Mouse (Mus musculus) right cerebral cortex, adult 2 months (tissue): ENCODE results near the gene Kdm5b.

Experiments
- DNase-seq, 2 experiments: peaks; one replicate each; pipeline ENCODE4 v3.0.0; 2021 to 2022; ENCODE audit warnings: low spot score in 2 of 2

The Kdm5b gene

DNA sequence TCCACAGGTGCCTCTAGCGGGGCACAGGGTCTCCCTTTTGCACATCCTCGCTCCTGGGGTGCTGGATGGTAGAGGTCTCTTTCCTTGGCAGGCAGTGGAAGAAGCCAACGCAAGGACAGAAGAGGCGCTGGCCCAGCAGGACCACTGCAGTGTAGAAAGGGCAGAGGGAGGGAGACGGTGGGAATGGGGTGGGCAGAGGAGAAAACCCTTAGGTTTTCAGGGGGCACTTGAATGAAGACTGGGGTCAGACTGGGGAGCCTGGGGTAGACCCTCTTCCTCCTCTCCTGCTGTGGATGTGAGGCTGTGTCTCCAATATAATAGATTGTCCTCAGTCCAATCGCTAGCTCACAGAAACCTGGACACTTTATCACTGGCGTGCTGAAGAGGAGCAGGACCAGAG is 87.6 kb downstream of the Kdm5b start:
- DNase-seq, result no peak

DNA sequence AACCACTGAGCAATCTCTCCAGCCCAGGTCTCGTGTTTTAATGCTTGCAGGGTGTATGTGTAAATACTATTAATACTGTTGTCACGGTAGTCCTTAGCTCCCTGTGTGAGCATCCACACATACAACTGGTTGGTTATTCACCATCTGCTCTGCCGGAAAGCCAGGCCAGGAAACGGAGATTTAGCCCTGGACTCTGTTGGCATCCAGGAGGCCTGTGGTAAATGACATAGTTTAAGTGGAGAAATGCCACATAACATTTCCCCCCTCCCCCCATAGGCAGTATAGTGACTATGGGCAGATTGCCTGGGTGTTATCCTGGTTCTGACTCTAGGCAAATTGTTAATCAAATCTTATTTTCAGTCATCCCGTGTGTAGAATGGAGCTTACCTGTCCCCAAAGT is 90.8 kb downstream of the Kdm5b start:
- DNase-seq, result no peak

DNA sequence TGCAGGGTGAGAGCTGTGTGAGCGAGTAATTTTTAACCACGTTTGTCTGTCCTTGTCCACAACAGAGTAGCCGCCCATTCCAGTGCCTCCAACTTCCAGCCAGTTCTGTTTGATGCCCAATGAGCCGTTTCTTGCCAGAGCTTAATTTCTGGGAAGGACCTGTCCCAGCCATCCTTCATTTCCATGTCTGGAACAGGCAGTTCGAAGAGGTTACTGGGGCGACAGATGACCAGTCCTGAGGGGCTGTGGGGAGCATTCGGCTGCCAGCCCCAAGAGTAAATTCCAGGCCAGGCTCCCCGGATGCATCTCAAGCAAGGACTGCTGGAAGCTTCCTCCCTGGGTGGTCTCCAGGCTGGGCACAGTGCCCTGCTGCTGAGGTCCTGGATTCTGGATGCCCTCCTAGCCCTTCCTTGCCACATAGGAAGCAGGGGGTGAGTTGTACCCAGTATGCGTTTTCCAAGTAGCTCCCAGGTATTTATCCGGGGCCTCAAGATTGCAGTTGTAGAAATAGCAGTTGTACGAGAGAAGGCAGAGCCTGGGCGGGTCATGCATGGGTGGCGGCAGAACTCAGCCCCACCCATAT is 91.4 kb downstream of the Kdm5b start:
- DNase-seq, result no peak

DNA sequence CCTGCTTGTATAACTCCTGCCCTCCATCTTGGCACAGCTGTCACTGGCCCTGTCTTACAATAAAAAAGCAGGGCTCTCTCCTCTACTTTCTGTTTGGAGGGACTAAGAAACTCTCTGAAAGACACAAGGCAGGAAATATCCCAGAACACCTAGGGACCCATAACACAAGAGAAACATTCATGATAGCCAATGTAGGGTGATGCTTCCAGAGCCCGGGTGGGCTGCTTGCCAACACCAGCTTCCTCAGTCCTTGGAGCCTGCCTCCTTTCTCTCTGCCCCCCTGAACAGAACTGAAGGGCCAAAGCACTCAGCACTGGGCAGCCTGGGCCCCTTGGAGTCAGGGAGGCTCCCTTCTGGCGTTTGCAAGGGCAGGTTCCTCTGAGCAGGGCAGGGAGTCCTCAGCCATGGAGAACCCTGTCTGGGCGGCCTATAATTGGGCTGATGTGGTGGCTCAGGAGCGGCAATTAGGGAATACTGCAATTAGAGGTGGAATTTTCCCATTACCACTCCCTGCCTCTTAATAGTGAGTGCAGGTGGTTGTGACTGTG is 92.0 kb downstream of the Kdm5b start:
- DNase-seq, result no peak

DNA sequence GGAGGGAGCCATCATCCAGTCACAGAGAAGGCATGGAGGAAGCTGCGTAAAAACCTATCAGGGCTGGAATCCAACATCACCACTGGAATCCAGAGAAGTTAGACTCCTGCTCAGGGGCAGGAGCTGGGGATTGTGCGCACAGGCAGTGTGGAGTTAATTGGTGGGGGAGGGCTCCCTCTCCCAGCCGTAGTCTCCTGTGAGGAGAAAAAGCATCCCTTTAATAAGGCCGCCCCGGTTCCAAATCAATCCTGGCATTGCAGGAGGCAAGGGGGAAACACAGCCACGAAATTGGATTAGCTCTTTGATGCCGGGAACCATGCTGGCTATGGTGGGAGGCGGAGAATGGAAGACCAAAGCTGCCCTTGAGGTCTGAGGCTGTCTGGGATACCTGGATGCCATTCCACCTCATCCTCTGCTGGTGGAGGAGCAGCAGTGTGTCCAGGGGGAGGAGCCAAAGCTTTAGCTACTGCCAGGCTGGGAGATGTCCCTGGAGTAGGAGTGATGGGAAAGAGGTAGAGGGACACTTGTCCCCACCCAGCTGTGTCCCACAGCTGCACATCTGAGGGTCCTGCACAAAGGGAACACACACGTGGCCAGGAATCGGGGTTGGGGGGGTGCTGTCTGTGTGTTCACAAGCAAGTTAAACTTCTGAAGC is 93.8 kb downstream of the Kdm5b start:
- DNase-seq, result no peak

DNA sequence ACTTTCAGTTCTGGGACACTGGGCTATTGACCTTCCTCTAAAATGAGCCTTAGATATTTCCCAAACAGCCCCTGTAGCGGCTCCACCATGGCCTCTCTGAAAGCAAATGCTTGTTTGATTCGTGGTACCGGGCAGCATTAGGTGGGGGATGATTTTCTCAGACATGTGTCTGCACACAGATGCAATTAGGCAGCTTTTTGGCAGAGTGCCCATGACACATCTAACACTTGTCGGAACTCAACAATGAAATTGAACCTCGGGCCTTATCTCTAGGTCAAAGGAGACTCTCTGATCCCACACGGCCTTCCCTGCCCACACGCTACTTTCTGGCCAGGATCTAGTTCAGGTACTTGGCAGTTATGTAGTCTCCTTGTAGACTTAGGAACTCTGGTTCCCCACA is 98.9 kb downstream of the Kdm5b start:
- DNase-seq, result no peak

DNA sequence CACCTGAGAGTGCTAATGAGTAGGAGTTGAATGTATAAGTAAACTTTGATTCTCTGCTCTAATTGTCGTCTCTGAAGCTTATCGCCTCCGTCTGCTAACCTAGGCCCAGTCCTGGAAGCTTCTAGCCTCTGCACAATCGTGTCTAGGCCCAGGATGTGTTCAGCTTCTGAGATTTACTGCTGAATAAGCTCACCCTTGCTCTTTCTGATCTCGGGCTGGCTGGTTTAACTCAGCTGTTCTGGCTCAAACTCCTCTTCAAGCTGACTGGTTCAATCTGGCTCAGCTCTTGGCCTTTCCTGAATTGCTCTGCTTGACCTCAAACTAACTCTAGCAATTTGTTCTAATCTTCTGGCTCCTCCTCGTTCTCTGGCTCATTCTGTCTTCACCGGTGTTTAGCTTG is 100.2 kb downstream of the Kdm5b start:
- DNase-seq, result no peak

DNA sequence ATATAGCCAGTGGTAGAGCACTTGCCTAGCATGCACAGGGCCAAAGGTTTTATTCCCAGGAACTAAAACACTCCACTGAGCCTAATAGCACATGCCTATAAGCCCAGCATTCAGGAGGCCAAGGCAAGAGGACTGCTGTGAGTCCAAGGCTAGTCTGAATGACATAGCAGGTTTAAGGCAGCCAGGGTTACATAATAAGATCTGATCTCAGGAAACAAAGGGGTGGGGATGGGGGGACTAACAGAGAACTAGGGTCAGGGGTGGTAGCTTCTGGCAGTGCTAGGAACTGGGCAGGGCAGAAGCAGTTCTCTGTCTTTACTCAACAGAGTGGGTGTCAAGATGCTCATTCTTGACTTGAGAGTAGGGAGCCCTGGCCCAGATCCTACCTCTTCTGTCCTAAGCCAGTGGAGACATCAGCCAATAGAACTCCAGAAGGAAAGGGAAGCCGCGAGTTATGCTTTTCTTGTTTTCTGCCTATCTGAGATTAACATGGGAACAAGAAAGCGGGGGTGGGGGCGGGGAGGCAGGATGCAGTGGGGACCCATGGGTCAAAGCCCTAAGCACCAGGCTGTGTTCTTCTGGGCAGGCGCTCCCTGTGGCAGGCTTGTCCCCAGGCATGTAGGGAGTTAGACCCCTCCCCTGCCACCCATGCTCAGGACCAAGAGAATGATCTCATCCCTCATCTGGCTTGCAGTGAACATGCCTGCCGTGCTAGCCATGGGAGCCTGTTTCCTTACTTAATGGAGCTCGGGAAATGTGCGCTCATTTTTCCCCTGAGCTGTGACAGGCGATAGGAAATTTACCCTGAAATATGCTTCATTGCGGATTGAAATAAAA is 111.5 kb downstream of the Kdm5b start:
- DNase-seq, result no peak

DNA sequence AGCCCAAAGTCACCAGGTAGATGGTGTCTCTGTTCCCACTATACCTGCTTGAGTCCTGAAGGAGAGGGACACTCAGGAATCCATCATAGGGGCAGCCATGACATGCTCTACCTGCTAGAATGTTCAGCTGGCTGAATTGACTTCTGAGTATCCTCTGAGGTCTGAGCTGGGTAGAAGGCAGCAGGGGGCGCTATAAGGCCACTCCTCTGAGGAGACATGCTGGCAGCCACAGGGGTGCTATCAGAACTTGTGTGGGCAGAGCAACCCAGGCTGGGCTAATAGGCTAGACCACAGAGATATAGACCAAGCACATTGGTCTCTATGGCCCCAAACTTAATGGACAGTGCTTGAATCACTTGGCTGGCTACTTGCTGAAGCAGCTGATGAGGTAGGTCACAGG is 114.3 kb downstream of the Kdm5b start:
- DNase-seq, result no peak

DNA sequence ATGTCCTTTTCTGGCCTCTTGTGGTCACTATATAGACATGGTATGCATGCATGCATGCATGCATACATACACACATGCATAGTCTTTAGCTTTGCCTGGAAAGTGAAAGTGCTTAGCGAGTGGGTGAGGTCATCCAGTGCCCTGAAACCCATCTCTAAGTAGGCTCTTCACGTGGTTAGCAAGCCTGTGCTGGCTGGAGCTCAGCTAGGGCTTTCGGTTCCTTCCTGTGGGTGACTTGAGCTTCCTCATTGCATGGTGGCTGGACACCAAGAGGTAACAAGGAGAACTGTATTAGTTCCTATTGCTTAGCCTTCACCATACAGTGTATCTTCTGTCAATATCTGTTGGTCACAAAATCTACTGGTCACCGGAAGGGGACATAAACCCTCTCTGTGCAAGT is 119.5 kb downstream of the Kdm5b start:
- DNase-seq, result no peak

DNA sequence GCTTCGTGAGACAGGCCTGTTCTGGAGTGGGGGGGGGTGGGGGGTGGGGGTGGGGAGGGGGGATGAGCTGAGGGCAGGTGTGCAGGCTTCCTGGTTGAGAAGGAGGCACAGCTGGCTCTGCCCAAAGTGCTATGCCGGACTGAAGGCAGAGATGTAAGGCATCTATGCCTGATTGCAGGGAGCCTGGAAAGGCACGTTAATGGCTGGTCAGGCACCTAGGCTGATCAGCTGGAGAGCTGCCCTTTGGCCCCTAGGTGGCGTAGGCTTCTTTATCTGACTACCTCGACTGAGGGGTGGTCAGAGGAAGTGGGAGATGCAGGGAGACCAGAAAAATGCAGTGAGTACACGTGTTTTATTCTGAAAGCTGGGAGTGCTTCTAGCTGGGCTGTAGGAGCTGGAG is 120.6 kb downstream of the Kdm5b start:
- no peak for DNase-seq

DNA sequence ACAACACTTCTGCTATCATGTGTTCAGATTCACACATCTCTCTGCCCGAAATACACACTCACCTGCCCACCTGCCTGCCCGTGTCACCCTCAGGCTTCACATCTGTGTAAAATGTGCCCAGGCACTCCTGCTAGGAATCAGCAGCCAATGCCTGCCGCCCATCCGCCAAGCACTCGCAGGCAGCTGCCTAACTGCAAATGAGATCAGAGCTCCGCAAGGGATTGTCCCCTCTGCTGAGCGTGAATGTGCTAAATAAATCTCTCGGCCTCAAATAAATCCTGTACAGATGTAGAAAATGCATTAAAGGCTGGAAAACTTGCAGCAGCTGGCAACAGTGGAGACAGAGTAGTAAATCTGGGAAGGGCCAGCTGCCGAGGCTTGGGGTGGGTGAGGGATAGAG is 122.5 kb downstream of the Kdm5b start:
- DNase-seq, result peak; percentile 28 to 29
